Mouse (Mus musculus) spleen, adult 2 months (tissue): ENCODE data around the gene Dynlt1f. TPM values are rescaled to one million over a fixed set of nuclear protein-coding genes. Genes with fewer than 3 reads are reported as not detected.
"Not testable (repeated sequence)": the region's sequence is repeated elsewhere in the genome, so short reads cannot be mapped to it uniquely, and the experiment has no call there.

Source experiments
- DNase-seq, 2 experiments: peaks; one replicate each; pipeline versions ENCODE4 v3.0.0 to v3.0.0-alpha.2; 2012 to 2021; ENCODE audit warnings: low spot score in 2 of 2, low read depth in 1 of 2
- H3K27ac ChIP-seq: fragments of 200-500 bp; 2 replicates; pipeline ENCODE4 v1.5.1; 2012; ENCODE audit warnings: low read length, inconsistent platforms; ENCODE audit not compliant: insufficient read depth
- H3K27me3 ChIP-seq: fragments of 200-500 bp; 2 replicates; pipeline ENCODE4 v1.6.1; 2012; ENCODE audit warnings: mild to moderate bottlenecking, moderate library complexity, low read length, inconsistent platforms; ENCODE audit not compliant: control insufficient read depth, insufficient read depth
- H3K36me3 ChIP-seq: fragments of 200-500 bp; 2 replicates; pipeline ENCODE4 v1.6.1; 2012; ENCODE audit warnings: mild to moderate bottlenecking, low read length, inconsistent platforms; ENCODE audit not compliant: control insufficient read depth, insufficient read depth
- H3K4me1 ChIP-seq: fragments of 200-500 bp; 2 replicates; pipeline ENCODE4 v1.6.1; 2011; ENCODE audit warnings: inconsistent platforms; ENCODE audit not compliant: control insufficient read depth, insufficient read depth, insufficient read length
- H3K4me3 ChIP-seq: fragments of 200-500 bp; 2 replicates; pipeline ENCODE4 v1.5.1; 2011; ENCODE audit warnings: mild to moderate bottlenecking, inconsistent platforms; ENCODE audit not compliant: insufficient read depth, insufficient read length; ENCODE audit errors: extremely low read depth
- WGBS: fragments of 180-500 bp; shearing (Covaris S2); methylation state at CpG from one replicate; pipeline ENCODE4 v1.1.7; 2018; 5-methylcytosine and 5-hydroxymethylcytosine counted together
- polyA plus RNA-seq: library from polyadenylated mRNA; depleted of rRNA; stranded (reverse); fragments of >200 nt; gene quantifications from 2 replicates; pipeline ENCODE4 v1.2.3, GENCODE M21; 2012

Dynlt1f gene
- polyA plus RNA-seq, 1 experiment = 41.8 TPM

GRCm38 (mm10) chr17:6624926-6625558 is 30.7 kb downstream of the Dynlt1f start:
- H3K27ac ChIP-seq, H3K4me3 ChIP-seq, H3K27me3 ChIP-seq, DNase-seq, H3K4me1 ChIP-seq, H3K36me3 ChIP-seq: not testable (repeated sequence)
- WGBS = 35% methylated on average over 1 of the region's 6 CpGs

GRCm38 (mm10) chr17:6621976-6622375 is 33.7 kb downstream of the Dynlt1f start:
- H3K36me3 ChIP-seq, H3K27ac ChIP-seq, H3K4me1 ChIP-seq, H3K27me3 ChIP-seq, H3K4me3 ChIP-seq, DNase-seq: not testable (repeated sequence)
- WGBS = 89% methylated on average over 11 of the region's 12 CpGs

GRCm38 (mm10) chr17:6620730-6621451 is 34.8 kb downstream of the Dynlt1f start:
- 74% methylated on average over 18 of the region's 20 CpGs for WGBS
- H3K4me3 ChIP-seq, H3K27ac ChIP-seq, H3K36me3 ChIP-seq, DNase-seq, H3K4me1 ChIP-seq, H3K27me3 ChIP-seq: not testable (repeated sequence)

- H3K27ac ChIP-seq, H3K4me1 ChIP-seq, DNase-seq, H3K4me3 ChIP-seq, H3K27me3 ChIP-seq, H3K36me3 ChIP-seq: not testable (repeated sequence)
- WGBS = 91% methylated on average over 5 of the region's 6 CpGs
These were observed 35.7 kb downstream of the Dynlt1f start for GRCm38 (mm10) chr17:6620035-6620434.

GRCm38 (mm10) chr17:6619271-6619670 is 36.4 kb downstream of the Dynlt1f start:
- H3K4me3 ChIP-seq, H3K27ac ChIP-seq, H3K36me3 ChIP-seq, H3K27me3 ChIP-seq, H3K4me1 ChIP-seq, DNase-seq: not testable (repeated sequence)
- WGBS = 89% methylated on average over 5 of the region's 5 CpGs

GRCm38 (mm10) chr17:6617689-6618400 is 37.9 kb downstream of the Dynlt1f start:
- not testable (repeated sequence) for H3K4me1 ChIP-seq, H3K27ac ChIP-seq, DNase-seq, H3K4me3 ChIP-seq, H3K36me3 ChIP-seq, H3K27me3 ChIP-seq
- 80% methylated on average over 8 of the region's 13 CpGs for WGBS

- 95% methylated on average over 9 of the region's 9 CpGs for WGBS
These were observed 39.0 kb downstream of the Dynlt1f start for GRCm38 (mm10) chr17:6616731-6617130.

GRCm38 (mm10) chr17:6614316-6614715 is 41.4 kb downstream of the Dynlt1f start:
- WGBS = 69% methylated on average over 6 of the region's 9 CpGs
- not testable (repeated sequence) for H3K27ac ChIP-seq, H3K27me3 ChIP-seq, DNase-seq, H3K36me3 ChIP-seq, H3K4me1 ChIP-seq, H3K4me3 ChIP-seq

More at GRCm38 (mm10) chr17:6616731-6617130, 39.0 kb downstream of the Dynlt1f start:
- not testable (repeated sequence) for DNase-seq, H3K4me3 ChIP-seq, H3K27ac ChIP-seq, H3K36me3 ChIP-seq, H3K27me3 ChIP-seq, H3K4me1 ChIP-seq

- not testable (repeated sequence) for H3K27ac ChIP-seq, DNase-seq, H3K27me3 ChIP-seq, H3K36me3 ChIP-seq, H3K4me1 ChIP-seq, H3K4me3 ChIP-seq
- 90% methylated on average over 11 of the region's 14 CpGs for WGBS
These were observed 42.2 kb downstream of the Dynlt1f start for GRCm38 (mm10) chr17:6613524-6613923.

- H3K27me3 ChIP-seq, DNase-seq, H3K27ac ChIP-seq, H3K4me1 ChIP-seq, H3K4me3 ChIP-seq, H3K36me3 ChIP-seq: not testable (repeated sequence)
- 74% methylated on average over 1 of the region's 1 CpGs for WGBS
These were observed 50.4 kb downstream of the Dynlt1f start for GRCm38 (mm10) chr17:6605347-6605746.
